Mouse (Mus musculus) spleen, postnatal 4 days (tissue): ENCODE measurements around the gene Utp11.

ENCODE experiments used
- DNase-seq, 2 experiments: peaks; one replicate each; pipeline ENCODE4 v3.0.0; 2022; ENCODE audit warnings: low spot score in 2 of 2

The Utp11 gene

GRCm38 (mm10) chr4:124632856-124633255 is 60.5 kb downstream of the Utp11 start:
- DNase-seq, result no peak

GRCm38 (mm10) chr4:124631456-124631855 is 61.9 kb downstream of the Utp11 start:
- no peak for DNase-seq
